Mouse (Mus musculus): Measurements from ENCODE around the gene Cd96.
"Not testable (repeated sequence)": the region's sequence is repeated elsewhere in the genome, so short reads cannot be mapped to it uniquely, and the experiment has no call there.

Gene Cd96

DNA sequence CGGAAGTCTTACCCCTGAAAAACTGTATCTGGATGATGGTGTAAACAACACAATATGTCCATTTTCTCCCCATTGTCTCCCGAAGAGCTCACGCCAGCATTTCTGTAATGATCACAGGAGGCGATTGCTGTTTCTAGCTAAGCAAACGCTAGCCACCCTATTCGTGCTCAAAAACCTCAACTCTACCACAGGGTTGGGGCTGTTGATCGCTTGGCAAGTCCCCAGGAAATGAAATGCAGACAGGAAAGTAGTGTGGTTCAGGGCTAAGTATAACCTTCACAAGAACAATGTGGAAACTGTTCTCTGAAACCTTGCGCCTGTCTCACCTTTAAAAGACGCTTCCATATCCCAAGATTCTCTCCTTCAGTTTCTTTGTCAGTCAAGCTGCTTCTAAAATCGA, at the start of gene Cd96:
TSS of gene Cd96 (minus strand) at position 232 of the 400 bp plus-strand sequence.
- Histone ChIP-seq H3K27me3 (ENCODE audit: control insufficient read depth, insufficient read depth, low read length, poor library complexity, severe bottlenecking) (no peaks in the 10 kb centered on the region), H3K36me3 (ENCODE audit: control insufficient read depth, insufficient read depth, low read length, poor library complexity, severe bottlenecking) (no peaks in the 10 kb centered on the region)
- peak; percentile 7 for DNase-seq (ENCODE audit: low read depth, low spot score)

DNA sequence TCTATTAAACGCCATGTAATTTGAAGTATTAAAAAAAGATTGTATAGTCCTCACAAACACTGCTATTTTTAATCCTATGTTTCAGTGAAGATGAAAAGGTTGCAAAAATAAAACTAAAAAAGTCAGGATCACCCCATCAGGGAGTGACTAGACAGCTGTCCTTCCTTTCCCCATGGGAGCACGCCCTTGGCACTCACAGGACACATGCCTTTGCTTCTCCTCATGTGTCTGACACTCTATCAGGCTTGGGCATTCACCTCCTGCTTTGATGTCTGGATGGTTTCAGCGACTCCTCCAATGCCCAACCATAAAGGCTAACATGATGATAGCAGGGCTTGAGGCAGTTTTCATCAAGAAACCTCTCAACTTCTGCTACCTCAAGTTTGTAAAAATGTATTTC, 46.9 kb upstream of the Cd96 start:
- no peaks in the 10 kb centered on the region for H3K27me3 ChIP-seq (ENCODE audit: control insufficient read depth, insufficient read depth, low read length, poor library complexity, severe bottlenecking)
- no peaks in the 10 kb centered on the region for H3K36me3 ChIP-seq (ENCODE audit: control insufficient read depth, insufficient read depth, low read length, poor library complexity, severe bottlenecking)

GRCm38 (mm10) chr16:46165305-46165704, 45.3 kb upstream of the Cd96 start:
- no peaks in the 10 kb centered on the region for H3K36me3 ChIP-seq (ENCODE audit: control insufficient read depth, insufficient read depth, low read length, poor library complexity, severe bottlenecking)
- H3K27me3 ChIP-seq (ENCODE audit: control insufficient read depth, insufficient read depth, low read length, poor library complexity, severe bottlenecking), result no peaks in the 10 kb centered on the region
- no peak for DNase-seq (ENCODE audit: low read depth, low spot score)

More for the DNA sequence above, 46.9 kb upstream of the Cd96 start:
- DNase-seq (ENCODE audit: low read depth, low spot score), result no peak

DNA sequence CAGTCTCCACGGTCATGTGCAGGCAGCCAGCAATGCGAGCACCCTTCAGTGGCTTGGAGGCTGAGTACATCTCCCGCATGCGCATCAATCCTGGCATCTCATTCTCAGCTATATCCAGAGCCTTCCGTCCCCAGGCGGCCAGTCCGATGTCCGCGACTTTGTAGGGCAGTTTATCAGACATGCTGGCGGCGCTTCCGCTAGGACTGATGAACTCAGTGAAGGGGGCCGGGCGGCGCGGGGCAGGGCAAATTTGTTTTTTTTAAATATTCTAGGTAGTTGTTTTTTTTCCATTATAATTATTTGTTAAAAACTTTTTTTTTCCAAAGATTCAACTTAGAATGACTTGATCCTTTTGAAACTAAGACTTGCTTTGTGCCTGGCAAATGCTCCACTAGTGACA, 34.8 kb upstream of the Cd96 start, which contains the start of gene Gm4737:
TSS of gene Gm4737 (minus strand) at position 246 of the 400 bp plus-strand sequence.
- not testable (repeated sequence) for DNase-seq (ENCODE audit: low read depth, low spot score); H3K36me3 ChIP-seq (ENCODE audit: control insufficient read depth, insufficient read depth, low read length, poor library complexity, severe bottlenecking); H3K27me3 ChIP-seq (ENCODE audit: control insufficient read depth, insufficient read depth, low read length, poor library complexity, severe bottlenecking)

DNA sequence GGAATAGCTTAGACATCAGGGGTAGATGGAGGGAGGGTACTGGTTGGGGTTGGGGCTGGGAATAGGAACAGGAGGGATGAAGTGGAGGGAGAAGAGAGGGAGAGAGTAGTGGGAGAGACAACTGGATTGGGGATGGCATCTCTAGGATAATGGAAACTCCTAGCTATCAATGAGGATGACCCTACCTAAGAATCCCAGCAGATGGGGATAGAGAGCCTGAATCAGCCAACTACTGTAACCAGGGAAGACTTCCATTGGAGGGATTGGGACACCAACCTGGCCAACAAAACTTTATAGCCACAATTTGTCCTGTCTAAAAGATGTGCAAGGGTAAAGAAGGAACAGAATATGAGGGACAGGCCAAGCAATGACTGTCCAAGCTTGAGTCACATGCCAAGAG, 31.1 kb upstream of the Cd96 start:
- no peaks in the 10 kb centered on the region for H3K36me3 ChIP-seq (ENCODE audit: control insufficient read depth, insufficient read depth, low read length, poor library complexity, severe bottlenecking)
- DNase-seq (ENCODE audit: low read depth, low spot score), result no peak
- no peaks in the 10 kb centered on the region for H3K27me3 ChIP-seq (ENCODE audit: control insufficient read depth, insufficient read depth, low read length, poor library complexity, severe bottlenecking)

GRCm38 (mm10) chr16:46148661-46149341, 28.8 kb upstream of the Cd96 start:
- Histone ChIP-seq H3K36me3 (ENCODE audit: control insufficient read depth, insufficient read depth, low read length, poor library complexity, severe bottlenecking) (no peaks in the 10 kb centered on the region), H3K27me3 (ENCODE audit: control insufficient read depth, insufficient read depth, low read length, poor library complexity, severe bottlenecking) (no peaks in the 10 kb centered on the region)
- no peak for DNase-seq (ENCODE audit: low read depth, low spot score)

DNA sequence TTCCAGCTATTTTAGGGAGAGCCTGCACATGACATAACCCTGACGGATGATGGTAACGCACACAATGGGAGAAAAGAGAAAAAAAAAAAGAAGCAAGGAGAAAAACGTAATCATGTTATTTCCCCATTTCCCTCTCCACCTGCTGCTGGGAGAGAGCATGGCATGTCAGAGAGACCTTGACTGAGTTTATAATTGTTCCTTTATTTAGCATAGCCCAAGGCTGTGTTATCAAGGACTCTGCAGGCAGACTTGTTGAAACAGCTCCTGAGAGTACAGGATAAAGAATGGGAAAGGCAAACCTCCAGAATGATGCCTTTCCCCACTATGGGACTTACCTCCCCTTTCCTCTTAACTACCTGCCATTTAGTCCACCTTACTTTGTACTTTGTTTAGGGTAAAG, 26.9 kb upstream of the Cd96 start:
- no peaks in the 10 kb centered on the region for H3K27me3 ChIP-seq (ENCODE audit: control insufficient read depth, insufficient read depth, low read length, poor library complexity, severe bottlenecking)
- DNase-seq (ENCODE audit: low read depth, low spot score), result no peak
- H3K36me3 ChIP-seq (ENCODE audit: control insufficient read depth, insufficient read depth, low read length, poor library complexity, severe bottlenecking), result no peaks in the 10 kb centered on the region

GRCm38 (mm10) chr16:46122238-46122637, 2.2 kb upstream of the Cd96 start:
- no peaks in the 10 kb centered on the region for H3K27me3 ChIP-seq (ENCODE audit: control insufficient read depth, insufficient read depth, low read length, poor library complexity, severe bottlenecking)

DNA sequence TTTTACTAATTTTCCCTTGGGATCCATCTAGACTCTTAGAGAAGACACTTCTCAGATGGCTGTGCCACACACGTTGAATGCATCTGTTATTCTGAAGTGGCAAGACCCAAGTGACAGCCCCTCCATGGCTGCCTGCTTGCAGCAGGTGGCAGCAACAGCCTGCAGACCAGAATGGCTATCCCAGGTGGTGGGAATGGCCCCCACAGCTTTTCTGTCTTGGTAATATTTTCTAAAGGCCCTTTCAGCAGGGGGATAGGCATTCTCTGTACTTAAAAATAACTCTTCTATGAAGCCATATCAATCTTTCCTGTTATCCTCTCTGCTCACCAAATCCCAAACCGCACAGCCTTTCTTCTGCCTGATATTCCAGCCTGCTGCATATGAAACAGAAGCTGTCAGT, 1.4 kb upstream of the Cd96 start:
- no peak for DNase-seq (ENCODE audit: low read depth, low spot score)
- Histone ChIP-seq H3K36me3 (ENCODE audit: control insufficient read depth, insufficient read depth, low read length, poor library complexity, severe bottlenecking) (no peaks in the 10 kb centered on the region), H3K27me3 (ENCODE audit: control insufficient read depth, insufficient read depth, low read length, poor library complexity, severe bottlenecking) (no peaks in the 10 kb centered on the region)

More at GRCm38 (mm10) chr16:46122238-46122637, 2.2 kb upstream of the Cd96 start:
- H3K36me3 ChIP-seq (ENCODE audit: control insufficient read depth, insufficient read depth, low read length, poor library complexity, severe bottlenecking), result no peaks in the 10 kb centered on the region
- no peak for DNase-seq (ENCODE audit: low read depth, low spot score)

GRCm38 (mm10) chr16:46120607-46121006, 556 bp upstream of the Cd96 start:
- DNase-seq (ENCODE audit: low read depth, low spot score), result no peak

GRCm38 (mm10) chr16:46117645-46118044, 2.4 kb downstream of the Cd96 start:
- Histone ChIP-seq H3K27me3 (ENCODE audit: control insufficient read depth, insufficient read depth, low read length, poor library complexity, severe bottlenecking) (no peaks in the 10 kb centered on the region), H3K36me3 (ENCODE audit: control insufficient read depth, insufficient read depth, low read length, poor library complexity, severe bottlenecking) (no peaks in the 10 kb centered on the region)
- no peak for DNase-seq (ENCODE audit: low read depth, low spot score)

More at GRCm38 (mm10) chr16:46120607-46121006, 556 bp upstream of the Cd96 start:
- Histone ChIP-seq H3K36me3 (ENCODE audit: control insufficient read depth, insufficient read depth, low read length, poor library complexity, severe bottlenecking) (no peaks in the 10 kb centered on the region), H3K27me3 (ENCODE audit: control insufficient read depth, insufficient read depth, low read length, poor library complexity, severe bottlenecking) (no peaks in the 10 kb centered on the region)

GRCm38 (mm10) chr16:46114727-46115126, 5.3 kb downstream of the Cd96 start:
- no peaks in the 10 kb centered on the region for H3K36me3 ChIP-seq (ENCODE audit: control insufficient read depth, insufficient read depth, low read length, poor library complexity, severe bottlenecking)
- DNase-seq (ENCODE audit: low read depth, low spot score), result no peak
- no peaks in the 10 kb centered on the region for H3K27me3 ChIP-seq (ENCODE audit: control insufficient read depth, insufficient read depth, low read length, poor library complexity, severe bottlenecking)

DNA sequence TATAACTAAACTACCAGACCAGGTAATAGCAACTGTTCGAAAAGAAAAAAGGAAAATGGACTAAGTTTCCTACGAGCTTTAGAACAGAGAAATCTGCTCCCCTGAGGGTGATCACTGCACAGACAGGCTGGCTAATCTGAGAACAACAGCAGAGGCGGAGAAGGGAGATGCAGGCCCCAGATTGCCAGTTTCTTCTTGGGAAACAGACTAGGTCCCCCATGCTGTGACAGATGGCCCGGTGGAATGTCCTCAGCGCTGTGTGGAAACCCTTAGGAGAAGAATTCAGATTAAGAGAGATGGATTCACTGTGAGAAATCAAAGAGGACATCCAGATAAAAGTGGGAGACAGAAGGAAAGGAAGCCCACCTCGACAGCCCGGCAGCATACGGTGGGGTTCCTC, 10.5 kb downstream of the Cd96 start:
- DNase-seq (ENCODE audit: low read depth, low spot score), result no peak
- H3K36me3 ChIP-seq (ENCODE audit: control insufficient read depth, insufficient read depth, low read length, poor library complexity, severe bottlenecking), result no peaks in the 10 kb centered on the region
- H3K27me3 ChIP-seq (ENCODE audit: control insufficient read depth, insufficient read depth, low read length, poor library complexity, severe bottlenecking), result no peaks in the 10 kb centered on the region

- Histone ChIP-seq H3K36me3 (ENCODE audit: control insufficient read depth, insufficient read depth, low read length, poor library complexity, severe bottlenecking) (no peaks in the 10 kb centered on the region), H3K27me3 (ENCODE audit: control insufficient read depth, insufficient read depth, low read length, poor library complexity, severe bottlenecking) (no peaks in the 10 kb centered on the region)
- no peak for DNase-seq (ENCODE audit: low read depth, low spot score)
Measured at GRCm38 (mm10) chr16:46107431-46107830, 12.6 kb downstream of the Cd96 start.

DNA sequence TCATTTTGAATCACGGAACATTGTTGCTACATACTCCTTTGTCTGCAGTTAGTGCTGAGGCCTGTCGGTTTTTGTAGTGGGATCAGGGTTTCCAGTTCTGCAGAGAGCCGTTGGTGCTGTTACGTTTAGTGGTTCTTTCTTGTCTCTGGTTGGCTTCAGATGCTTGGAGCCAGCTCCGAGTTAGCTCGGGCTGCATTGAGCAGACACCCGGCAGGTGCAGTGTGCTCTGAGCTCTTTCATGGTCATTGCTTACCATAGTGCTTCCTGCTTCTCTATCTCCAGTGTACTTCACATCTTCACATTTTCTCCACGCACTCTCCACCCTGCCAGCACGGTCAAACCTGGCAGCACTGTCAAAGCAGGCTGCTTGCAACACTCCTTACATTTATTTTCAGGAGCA, 15.6 kb downstream of the Cd96 start:
- Histone ChIP-seq H3K36me3 (ENCODE audit: control insufficient read depth, insufficient read depth, low read length, poor library complexity, severe bottlenecking) (no peaks in the 10 kb centered on the region), H3K27me3 (ENCODE audit: control insufficient read depth, insufficient read depth, low read length, poor library complexity, severe bottlenecking) (no peaks in the 10 kb centered on the region)
- no peak for DNase-seq (ENCODE audit: low read depth, low spot score)

- no peak for DNase-seq (ENCODE audit: low read depth, low spot score)
- H3K36me3 ChIP-seq (ENCODE audit: control insufficient read depth, insufficient read depth, low read length, poor library complexity, severe bottlenecking), result no peaks in the 10 kb centered on the region
Measured at GRCm38 (mm10) chr16:46101748-46102147, 18.3 kb downstream of the Cd96 start.

More at GRCm38 (mm10) chr16:46101748-46102147, 18.3 kb downstream of the Cd96 start:
- no peaks in the 10 kb centered on the region for H3K27me3 ChIP-seq (ENCODE audit: control insufficient read depth, insufficient read depth, low read length, poor library complexity, severe bottlenecking)
